Mouse (Mus musculus): ENCODE results near the gene Lonrf2.

DNA sequence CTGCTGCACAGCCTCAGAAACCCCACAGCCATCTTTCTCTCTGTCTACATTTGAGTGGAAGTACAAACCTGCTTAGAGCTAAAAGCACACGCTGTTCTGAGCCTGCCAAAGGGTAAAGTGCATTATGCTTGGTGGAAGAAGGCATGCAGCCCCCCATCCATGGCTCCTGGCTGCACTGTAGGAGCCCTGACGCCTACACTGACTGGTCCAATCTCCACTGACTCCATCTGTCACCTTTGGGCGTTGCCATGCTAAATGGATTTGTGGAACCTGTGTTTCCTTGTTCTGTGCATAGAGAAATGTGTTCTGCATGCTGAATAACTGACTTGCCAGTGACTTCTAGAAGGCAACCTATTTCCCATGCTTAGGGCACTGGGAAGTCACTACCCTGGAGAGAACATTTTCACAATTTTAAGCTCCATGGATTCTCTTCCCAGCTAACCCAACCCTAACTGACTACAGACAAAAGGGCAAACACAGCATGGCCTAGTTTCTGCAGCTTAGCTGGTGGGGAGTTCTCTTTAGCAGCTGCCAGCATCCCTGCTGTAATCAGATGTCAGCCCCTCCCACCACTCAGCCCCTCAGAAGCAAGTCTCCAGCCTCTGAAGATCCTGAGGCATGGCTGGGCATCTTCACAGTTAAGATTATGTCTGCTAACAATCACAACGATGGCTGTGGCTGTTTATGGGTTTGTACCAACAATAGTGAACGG, 40.3 kb upstream of the Lonrf2 start:
- no peak for TF ChIP-seq POLR2A (IDR thresholded peaks at IDR 0.05; ENCODE audit: borderline replicate concordance, extremely low read depth, insufficient read depth, insufficient read length, poor library complexity, severe bottlenecking)
- TF ChIP-seq CTCF (IDR thresholded peaks at IDR 0.05; ENCODE audit: borderline replicate concordance, extremely low read depth, insufficient read depth, insufficient read length) = no peak

All from brain, embryonic 14.5 days (tissue).